Mouse (Mus musculus) C2C12 (cell line): Measurements from ENCODE around the gene Gm3285. TPM values are rescaled to one million over a fixed set of nuclear protein-coding genes. Genes with fewer than 3 reads are reported as not detected.

Experiments
- H3K27me3 ChIP-seq: one replicate; pipeline ENCODE4 v1.6.1; 2011; ENCODE audit not compliant: control insufficient read depth, insufficient read depth, insufficient read length
- H3K36me3 ChIP-seq: one replicate; pipeline ENCODE4 v1.6.1; 2011; ENCODE audit not compliant: control insufficient read depth, insufficient read depth
- H3K4me3 ChIP-seq: one replicate; pipeline ENCODE4 v1.5.1; 2011; ENCODE audit warnings: mild to moderate bottlenecking, control low read depth; ENCODE audit not compliant: poor library complexity, insufficient read depth, severe bottlenecking
- H3K79me2 ChIP-seq: one replicate; pipeline ENCODE4 v1.6.1; 2011; ENCODE audit not compliant: control insufficient read depth, insufficient read depth
- H3K79me3 ChIP-seq: one replicate; pipeline ENCODE4 v1.6.1; 2011; ENCODE audit warnings: low read depth, control low read depth
- H3ac ChIP-seq: one replicate; pipeline ENCODE3; 2011; ENCODE audit warnings: low read depth; ENCODE audit not compliant: control insufficient read depth, insufficient read length
- CEBPB ChIP-seq: IDR thresholded peaks from one replicate; pipeline ENCODE4 v1.6.1; 2011; ENCODE audit warnings: low read depth, mild to moderate bottlenecking, control low read depth, moderate library complexity
- CTCF ChIP-seq: IDR thresholded peaks from one replicate; pipeline ENCODE4 v1.5.1; 2011; ENCODE audit not compliant: control insufficient read depth, insufficient read depth, insufficient read length
- FOSL1 ChIP-seq: IDR thresholded peaks from one replicate; pipeline ENCODE4 v1.8.0; 2011; ENCODE audit warnings: mild to moderate bottlenecking, low read length; ENCODE audit not compliant: poor library complexity, insufficient read depth, severe bottlenecking
- MAX ChIP-seq: IDR thresholded peaks from one replicate; pipeline ENCODE4 v1.6.1; 2011; ENCODE audit warnings: mild to moderate bottlenecking, control low read depth
- MYOD1 ChIP-seq: IDR thresholded peaks from one replicate; pipeline ENCODE4 v1.6.1; 2011; ENCODE audit warnings: low read depth; ENCODE audit not compliant: control insufficient read depth, insufficient read length
- MYOG ChIP-seq: IDR thresholded peaks from one replicate; pipeline ENCODE4 v1.6.1; 2011; ENCODE audit not compliant: control insufficient read depth, insufficient read length; ENCODE audit errors: extremely low read depth
- USF1 ChIP-seq: IDR thresholded peaks from one replicate; pipeline ENCODE4 v1.6.1; 2011; ENCODE audit warnings: low read depth, mild to moderate bottlenecking, control low read depth, moderate library complexity
- polyA plus RNA-seq: library from polyadenylated mRNA; unstranded; fragments of >200 nt; fragmentation: generic; extraction: Trizol; gene quantifications from one replicate; pipeline ENCODE4 v1.2.1, GENCODE M21; 2012; ENCODE audit warnings: missing spikeins

The Gm3285 gene
- polyA plus RNA-seq, 1 experiment, result not detected

DNA sequence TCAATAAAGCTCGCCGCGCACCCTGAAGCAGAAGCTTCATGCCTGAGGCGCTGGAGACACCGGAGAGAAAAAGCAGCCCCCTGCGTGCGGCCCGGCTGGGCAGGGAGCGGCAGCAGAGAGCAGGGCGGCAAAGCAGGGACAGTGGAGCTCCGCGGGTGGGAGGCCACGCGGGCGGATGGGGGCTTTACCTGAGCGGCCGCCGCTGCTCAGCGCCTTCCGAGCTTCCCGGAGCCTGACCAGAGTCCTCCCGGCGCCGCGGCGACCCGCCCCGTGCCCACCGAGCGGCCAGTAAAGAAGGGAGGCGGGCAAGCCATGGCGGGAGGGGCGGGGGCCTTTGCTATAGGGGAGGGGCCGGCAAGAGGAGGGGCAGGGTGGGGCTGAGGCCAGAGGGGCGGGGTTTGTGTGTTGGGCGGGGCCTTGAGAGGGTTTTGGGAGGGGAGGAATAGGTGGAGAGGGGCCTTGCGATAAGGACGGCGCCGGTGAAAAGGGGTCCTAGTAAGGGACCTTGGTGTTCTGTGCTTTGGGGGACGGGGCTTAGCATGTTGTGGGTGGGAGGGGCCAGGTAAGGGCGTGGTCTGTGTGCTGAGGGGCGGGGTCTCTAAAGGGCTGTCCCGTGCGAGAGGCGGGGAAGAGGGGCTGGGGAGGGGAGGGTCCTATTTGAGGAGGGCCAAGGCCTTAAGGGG is 40.6 kb downstream of the Gm3285 start, which contains the start of gene Lrrc3:
Gene Lrrc3, minus strand, starts transcription at position 326 of the 683 bp plus-strand sequence.
- Histone ChIP-seq H3K79me2 (no peaks in the 10 kb centered on the region), H3K79me3 (no peaks in the 10 kb centered on the region), H3K4me3 (no peak within 1 kb of the TSS), H3K27me3 (peaks cover 47% of the 10 kb centered on the region), H3K36me3 (no peaks in the 10 kb centered on the region), H3ac (no peak within 1 kb of the TSS)
- TF ChIP-seq CEBPB (no peak), MYOG (no peak), USF1 (no peak), FOSL1 (no peak), MAX (no peak), CTCF (no peak), MYOD1 (no peak)

DNA sequence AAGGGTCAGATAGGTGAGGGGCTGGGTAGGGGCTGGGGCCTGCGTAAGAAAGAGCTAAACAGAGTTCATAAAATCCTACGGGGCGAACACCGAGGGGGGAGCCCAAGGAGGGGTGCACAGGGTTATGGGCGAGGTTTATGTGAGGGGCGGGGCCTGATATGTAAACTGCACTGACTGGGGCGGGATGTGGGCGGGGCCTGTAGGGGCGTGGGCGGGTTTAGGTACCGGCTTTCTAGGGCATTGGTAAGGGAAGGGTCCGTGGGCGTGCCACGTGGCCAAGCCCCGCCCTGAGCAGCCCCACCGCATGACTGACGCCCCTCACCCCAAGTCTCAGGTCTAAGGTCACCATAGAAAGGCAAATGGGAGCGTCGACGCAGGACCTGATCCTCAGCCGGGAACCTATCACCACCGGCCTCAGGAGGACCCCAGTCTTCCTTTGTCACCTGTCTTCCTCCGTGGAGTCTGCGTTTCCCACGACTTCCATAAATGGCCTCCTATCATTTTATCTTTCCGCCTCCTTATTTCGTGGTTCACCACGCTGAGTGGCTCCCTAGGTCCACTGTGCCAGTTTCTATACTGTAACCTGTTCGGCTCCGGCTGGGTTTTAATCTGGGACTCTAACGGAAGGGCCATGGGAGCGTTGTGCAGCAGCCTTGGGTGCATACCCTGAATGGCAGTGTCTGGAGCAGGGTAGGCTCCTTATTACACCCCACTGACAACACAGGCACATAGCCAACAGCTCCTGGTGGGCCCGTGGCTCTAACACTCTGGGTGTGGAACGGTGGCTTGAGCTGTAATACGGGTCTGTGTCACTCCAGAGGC is 41.3 kb downstream of the Gm3285 start:
- no peaks in the 10 kb centered on the region for H3K36me3 ChIP-seq
- TF ChIP-seq MYOG (no peak), FOSL1 (no peak), MYOD1 (no peak), MAX (no peak), USF1 (no peak), CTCF (no peak)
- no peaks in the 10 kb centered on the region for H3K79me3 ChIP-seq
- H3K4me3 ChIP-seq, result no peak overlapping the region
- peaks cover 44% of the 10 kb centered on the region for H3K27me3 ChIP-seq
- H3K79me2 ChIP-seq, result no peaks in the 10 kb centered on the region
- no peak overlapping the region for H3ac ChIP-seq

Other genes starting within 250 kb of the Gm3285 start
- 85.5 TPM for gene Ube2g2, start 239.7 kb upstream of the Gm3285 start, polyA plus RNA-seq
- not detected for gene Tspear, start 175.4 kb upstream of the Gm3285 start, polyA plus RNA-seq
- not detected for gene Gm19402, start 171.2 kb upstream of the Gm3285 start, polyA plus RNA-seq
- gene Gm9508, start 164.7 kb upstream of the Gm3285 start, polyA plus RNA-seq, result not detected
- not detected for gene Gm10272, start 155.3 kb upstream of the Gm3285 start, polyA plus RNA-seq
- not detected for gene Gm10024, start 150.5 kb upstream of the Gm3285 start, polyA plus RNA-seq
- gene Gm10142, start 146.2 kb upstream of the Gm3285 start, polyA plus RNA-seq, result not detected
- not detected for gene Krtap12-1, start 141.4 kb upstream of the Gm3285 start, polyA plus RNA-seq
- not detected for gene Gm10100, start 135.5 kb upstream of the Gm3285 start, polyA plus RNA-seq
- not detected for gene Gm18596, start 119.3 kb upstream of the Gm3285 start, polyA plus RNA-seq
- not detected for gene Gm9736, start 110.6 kb upstream of the Gm3285 start, polyA plus RNA-seq
- not detected for gene Gm3233, start 102.3 kb upstream of the Gm3285 start, polyA plus RNA-seq
- not detected for gene Gm3238, start 90.7 kb upstream of the Gm3285 start, polyA plus RNA-seq
- gene Gm7138, start 85.0 kb upstream of the Gm3285 start, polyA plus RNA-seq, result not detected
- not detected for gene Gm3250, start 79.4 kb upstream of the Gm3285 start, polyA plus RNA-seq
- not detected for gene Gm7137, start 73.8 kb upstream of the Gm3285 start, polyA plus RNA-seq
- not detected for gene Gm9639, start 66.9 kb upstream of the Gm3285 start, polyA plus RNA-seq
- not detected for gene Gm19668, start 62.8 kb upstream of the Gm3285 start, polyA plus RNA-seq
- not detected for gene Gm9507, start 50.1 kb upstream of the Gm3285 start, polyA plus RNA-seq
- gene Gm2696, start 47.3 kb upstream of the Gm3285 start, polyA plus RNA-seq, result not detected
- gene Krtap10-4, start 34.9 kb upstream of the Gm3285 start, polyA plus RNA-seq, result not detected
- gene Krtap10-10, start 26.0 kb upstream of the Gm3285 start, polyA plus RNA-seq, result not detected
- not detected for gene Gm36176, start 15.2 kb upstream of the Gm3285 start, polyA plus RNA-seq
- gene Gm10318, start 9.1 kb upstream of the Gm3285 start, polyA plus RNA-seq, result not detected
- gene Lrrc3, start 40.6 kb downstream of the Gm3285 start, polyA plus RNA-seq, result 0.01 TPM
- gene Trpm2, start 108.6 kb downstream of the Gm3285 start, polyA plus RNA-seq, result 0.02 TPM
- 14.6 TPM for gene 1810043G02Rik, start 116.5 kb downstream of the Gm3285 start, polyA plus RNA-seq
- 45.2 TPM for gene Pfkl, start 148.1 kb downstream of the Gm3285 start, polyA plus RNA-seq
- gene Dnmt3l, start 180.0 kb downstream of the Gm3285 start, polyA plus RNA-seq, result not detected
- gene Aire, start 181.6 kb downstream of the Gm3285 start, polyA plus RNA-seq, result not detected
- 0.06 TPM for gene Icosl, start 207.3 kb downstream of the Gm3285 start, polyA plus RNA-seq